Mouse (Mus musculus): ENCODE results near the gene Rabac1. TPM values are rescaled to one million over a fixed set of nuclear protein-coding genes. Genes with fewer than 3 reads are reported as not detected.
A peak's percentile ranks its signal among the peaks of the same experiment; 100 is the strongest.

Gene Rabac1
- polyA plus RNA-seq, 1 experiment from 2014 or later, result 58.7 TPM

GRCm38 (mm10) chr7:24971261-24971971 lies 1.1 kb downstream of the Rabac1 start:
- Histone ChIP-seq H3K9ac (ENCODE audit: low read depth, low read length) (peak overlapping the region; percentile 56), H3K27ac (ENCODE audit: low read length) (peak overlapping the region; percentile 30; the same call in 1 of the 2 replicates), H3K36me3 (ENCODE audit: control insufficient read depth, insufficient read depth) (no peaks in the 10 kb centered on the region), H3K9me3 (replicated peaks; ENCODE audit: control insufficient read depth, low read length) (no peaks in the 10 kb centered on the region), H3K4me1 (ENCODE audit: control insufficient read depth, low read depth, low read length) (peaks cover 13% of the 10 kb centered on the region), H3K27me3 (ENCODE audit: control insufficient read depth, insufficient read depth, low read depth, low read length) (no peaks in the 10 kb centered on the region), H3K4me3 (ENCODE audit: low read depth, low read length) (peak overlapping the region; percentile 64), H3K4me2 (ENCODE audit: low read depth, low read length) (peak overlapping the region; percentile 69)
- 7% methylated on average over 19 of the region's 19 CpGs for WGBS (ENCODE audit: insufficient replicate concordance)
- no peak for ATAC-seq (ENCODE audit: low read depth)

GRCm38 (mm10) chr7:24970341-24970740 lies 2.2 kb downstream of the Rabac1 start:
- no peaks in the 10 kb centered on the region for H3K27me3 ChIP-seq (ENCODE audit: control insufficient read depth, insufficient read depth, low read depth, low read length)
- 75% methylated on average over 3 of the region's 3 CpGs for whole genome bisulfite sequencing (ENCODE audit: insufficient replicate concordance)
- H3K4me1 ChIP-seq (ENCODE audit: control insufficient read depth, low read depth, low read length), result peaks cover 13% of the 10 kb centered on the region
- no peaks in the 10 kb centered on the region for H3K36me3 ChIP-seq (ENCODE audit: control insufficient read depth, insufficient read depth)
- no peak overlapping the region for H3K4me2 ChIP-seq (ENCODE audit: low read depth, low read length)
- H3K9ac ChIP-seq (ENCODE audit: low read depth, low read length), result no peak overlapping the region
- H3K4me3 ChIP-seq (ENCODE audit: low read depth, low read length), result no peak overlapping the region
- H3K27ac ChIP-seq (ENCODE audit: low read length), result no peak overlapping the region
- H3K9me3 ChIP-seq (replicated peaks; ENCODE audit: control insufficient read depth, low read length), result no peaks in the 10 kb centered on the region
- no peak for ATAC-seq (ENCODE audit: low read depth)

GRCm38 (mm10) chr7:24969805-24970204 lies 2.7 kb downstream of the Rabac1 start:
- Histone ChIP-seq H3K27me3 (ENCODE audit: control insufficient read depth, insufficient read depth, low read depth, low read length) (no peaks in the 10 kb centered on the region), H3K36me3 (ENCODE audit: control insufficient read depth, insufficient read depth) (no peaks in the 10 kb centered on the region), H3K4me3 (ENCODE audit: low read depth, low read length) (no peak overlapping the region), H3K4me2 (ENCODE audit: low read depth, low read length) (no peak overlapping the region), H3K9me3 (replicated peaks; ENCODE audit: control insufficient read depth, low read length) (no peaks in the 10 kb centered on the region), H3K9ac (ENCODE audit: low read depth, low read length) (no peak overlapping the region), H3K4me1 (ENCODE audit: control insufficient read depth, low read depth, low read length) (peaks cover 10% of the 10 kb centered on the region), H3K27ac (ENCODE audit: low read length) (no peak overlapping the region)
- no peak for ATAC-seq (ENCODE audit: low read depth)
- 74% methylated on average over 12 of the region's 12 CpGs for WGBS (ENCODE audit: insufficient replicate concordance)

- Histone ChIP-seq H3K9me3 (replicated peaks; ENCODE audit: control insufficient read depth, low read length) (no peaks in the 10 kb centered on the region), H3K27me3 (ENCODE audit: control insufficient read depth, insufficient read depth, low read depth, low read length) (no peaks in the 10 kb centered on the region), H3K4me3 (ENCODE audit: low read depth, low read length) (no peak overlapping the region), H3K4me2 (ENCODE audit: low read depth, low read length) (no peak overlapping the region), H3K4me1 (ENCODE audit: control insufficient read depth, low read depth, low read length) (peaks cover 10% of the 10 kb centered on the region), H3K36me3 (ENCODE audit: control insufficient read depth, insufficient read depth) (no peaks in the 10 kb centered on the region), H3K9ac (ENCODE audit: low read depth, low read length) (no peak overlapping the region), H3K27ac (ENCODE audit: low read length) (no peak overlapping the region)
- ATAC-seq (ENCODE audit: low read depth), result no peak
- WGBS (ENCODE audit: insufficient replicate concordance), result 66% methylated on average over 6 of the region's 6 CpGs
These were observed 4.1 kb downstream of the Rabac1 start for GRCm38 (mm10) chr7:24968463-24968862.

GRCm38 (mm10) chr7:24967966-24968365 lies 4.6 kb downstream of the Rabac1 start:
- H3K27me3 ChIP-seq (ENCODE audit: control insufficient read depth, insufficient read depth, low read depth, low read length), result no peaks in the 10 kb centered on the region
- no peak overlapping the region for H3K27ac ChIP-seq (ENCODE audit: low read length)
- ATAC-seq (ENCODE audit: low read depth), result no peak
- peaks cover 10% of the 10 kb centered on the region for H3K4me1 ChIP-seq (ENCODE audit: control insufficient read depth, low read depth, low read length)
- H3K36me3 ChIP-seq (ENCODE audit: control insufficient read depth, insufficient read depth), result no peaks in the 10 kb centered on the region
- H3K9me3 ChIP-seq (replicated peaks; ENCODE audit: control insufficient read depth, low read length), result no peaks in the 10 kb centered on the region
- 60% methylated on average over 8 of the region's 8 CpGs for WGBS (ENCODE audit: insufficient replicate concordance)
- H3K4me2 ChIP-seq (ENCODE audit: low read depth, low read length), result no peak overlapping the region
- H3K4me3 ChIP-seq (ENCODE audit: low read depth, low read length), result no peak overlapping the region
- no peak overlapping the region for H3K9ac ChIP-seq (ENCODE audit: low read depth, low read length)

GRCm38 (mm10) chr7:24964897-24965535 lies 7.5 kb downstream of the Rabac1 start:
- H3K9me3 ChIP-seq (replicated peaks; ENCODE audit: control insufficient read depth, low read length), result no peaks in the 10 kb centered on the region
- H3K4me1 ChIP-seq (ENCODE audit: control insufficient read depth, low read depth, low read length), result no peaks in the 10 kb centered on the region
- H3K36me3 ChIP-seq (ENCODE audit: control insufficient read depth, insufficient read depth), result no peaks in the 10 kb centered on the region
- no peak overlapping the region for H3K4me2 ChIP-seq (ENCODE audit: low read depth, low read length)
- WGBS (ENCODE audit: insufficient replicate concordance), result 7% methylated on average over 5 of the region's 5 CpGs
- no peaks in the 10 kb centered on the region for H3K27me3 ChIP-seq (ENCODE audit: control insufficient read depth, insufficient read depth, low read depth, low read length)
- no peak overlapping the region for H3K4me3 ChIP-seq (ENCODE audit: low read depth, low read length)
- no peak for ATAC-seq (ENCODE audit: low read depth)
- H3K9ac ChIP-seq (ENCODE audit: low read depth, low read length), result no peak overlapping the region
- H3K27ac ChIP-seq (ENCODE audit: low read length), result no peak overlapping the region

GRCm38 (mm10) chr7:24964288-24964687 lies 8.3 kb downstream of the Rabac1 start:
- H3K4me3 ChIP-seq (ENCODE audit: low read depth, low read length), result no peak overlapping the region
- WGBS (ENCODE audit: insufficient replicate concordance), result 48% methylated on average over 2 of the region's 2 CpGs
- no peak overlapping the region for H3K27ac ChIP-seq (ENCODE audit: low read length)
- ATAC-seq (ENCODE audit: low read depth), result no peak
- H3K36me3 ChIP-seq (ENCODE audit: control insufficient read depth, insufficient read depth), result no peaks in the 10 kb centered on the region
- H3K9ac ChIP-seq (ENCODE audit: low read depth, low read length), result no peak overlapping the region
- H3K9me3 ChIP-seq (replicated peaks; ENCODE audit: control insufficient read depth, low read length), result no peaks in the 10 kb centered on the region
- no peaks in the 10 kb centered on the region for H3K4me1 ChIP-seq (ENCODE audit: control insufficient read depth, low read depth, low read length)
- H3K27me3 ChIP-seq (ENCODE audit: control insufficient read depth, insufficient read depth, low read depth, low read length), result no peaks in the 10 kb centered on the region
- no peak overlapping the region for H3K4me2 ChIP-seq (ENCODE audit: low read depth, low read length)

GRCm38 (mm10) chr7:24955226-24955625 lies 17.3 kb downstream of the Rabac1 start:
- no peak for ATAC-seq (ENCODE audit: low read depth)
- Histone ChIP-seq H3K4me3 (ENCODE audit: low read depth, low read length) (no peak overlapping the region), H3K4me1 (ENCODE audit: control insufficient read depth, low read depth, low read length) (no peaks in the 10 kb centered on the region), H3K27me3 (ENCODE audit: control insufficient read depth, insufficient read depth, low read depth, low read length) (peaks cover 68% of the 10 kb centered on the region), H3K9ac (ENCODE audit: low read depth, low read length) (no peak overlapping the region), H3K4me2 (ENCODE audit: low read depth, low read length) (no peak overlapping the region), H3K9me3 (replicated peaks; ENCODE audit: control insufficient read depth, low read length) (no peaks in the 10 kb centered on the region), H3K36me3 (ENCODE audit: control insufficient read depth, insufficient read depth) (no peaks in the 10 kb centered on the region), H3K27ac (ENCODE audit: low read length) (no peak overlapping the region)
- 14% methylated on average over 22 of the region's 33 CpGs for WGBS (ENCODE audit: insufficient replicate concordance)

GRCm38 (mm10) chr7:24954450-24954849 lies 18.1 kb downstream of the Rabac1 start:
- Histone ChIP-seq H3K27me3 (ENCODE audit: control insufficient read depth, insufficient read depth, low read depth, low read length) (peaks cover 75% of the 10 kb centered on the region), H3K27ac (ENCODE audit: low read length) (no peak overlapping the region), H3K4me3 (ENCODE audit: low read depth, low read length) (peak overlapping the region; percentile 35), H3K4me2 (ENCODE audit: low read depth, low read length) (peak overlapping the region; percentile 40), H3K9me3 (replicated peaks; ENCODE audit: control insufficient read depth, low read length) (no peaks in the 10 kb centered on the region), H3K4me1 (ENCODE audit: control insufficient read depth, low read depth, low read length) (no peaks in the 10 kb centered on the region), H3K36me3 (ENCODE audit: control insufficient read depth, insufficient read depth) (no peaks in the 10 kb centered on the region), H3K9ac (ENCODE audit: low read depth, low read length) (no peak overlapping the region)
- 1% methylated on average over 30 of the region's 30 CpGs for WGBS (ENCODE audit: insufficient replicate concordance)
- 0 out of 2 replicates have a peak, but pooled peaks have one; percentile 27 for ATAC-seq (ENCODE audit: low read depth)

Measured in liver, embryonic 16.5 days (tissue).